Mouse (Mus musculus) embryonic fibroblast, embryonic 13.5 days (primary cell): ENCODE measurements at regions not wholly inside any gene's neighbourhood (a gene's known extent, or its start where the extent isn't known, plus 50 kb on each side); places are given as distances from the start of the nearest gene placed in this dataset.

Experiments
- CTCF ChIP-seq: IDR thresholded peaks from 2 replicates; pipeline ENCODE4 v1.5.1; 2011; ENCODE audit warnings: mild to moderate bottlenecking, control low read depth, low read length, moderate library complexity, borderline replicate concordance; ENCODE audit not compliant: insufficient read depth
- POLR2A ChIP-seq: IDR thresholded peaks from 2 replicates; pipeline ENCODE4 v1.6.1; 2011; ENCODE audit warnings: low read depth, mild to moderate bottlenecking, control low read depth, low read length, moderate library complexity

- TF ChIP-seq POLR2A (peak; percentile 61; the same call in 1 of the 2 replicates), CTCF (no peak)
Observed at GRCm38 (mm10) chr15:62568788-62569713, 1275.9 kb downstream of the Gsdmc2 start.
